Mouse (Mus musculus): ENCODE measurements around the gene Syt13.

- no peak for TF ChIP-seq POLR2AphosphoS2 (IDR thresholded peaks at IDR 0.05; ENCODE audit: low read length)
- TF ChIP-seq CTCF (IDR thresholded peaks at IDR 0.05 in 2 of 3, conservative IDR thresholded peaks at IDR 0.05 in 1 of 3; ENCODE audit: control insufficient read depth in 1 of 3, insufficient read depth in 1 of 3, low read depth in 2 of 3, low read length in 3 of 3, poor library complexity in 1 of 3, severe bottlenecking in 1 of 3), result no peak
- no peak for TF ChIP-seq JUND (IDR thresholded peaks at IDR 0.05; ENCODE audit: low read depth, low read length)
Measured at GRCm38 (mm10) chr2:92903650-92904049, 11.2 kb upstream of the Syt13 start.
